In the genomic region with DNA sequence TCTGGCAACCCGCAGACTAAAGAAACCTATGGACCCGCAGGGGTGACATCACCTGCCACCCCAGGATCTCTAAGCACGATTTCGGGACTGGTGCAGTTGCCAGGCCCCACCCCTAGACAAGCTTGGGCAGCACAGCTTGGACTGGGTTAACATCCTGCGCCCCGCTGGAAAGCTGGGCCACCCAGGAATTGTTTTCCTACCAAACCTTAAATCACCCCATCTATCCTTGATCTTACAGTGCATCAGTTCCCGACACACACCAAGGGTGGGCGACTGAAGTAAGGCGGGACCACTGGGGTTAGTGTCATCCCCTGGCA, we compare ENCODE assay signal across 8 mouse cellular contexts. TPM values are rescaled to one million over a fixed set of nuclear protein-coding genes. Genes with fewer than 3 reads are reported as not detected.
DNase-seq lines count a peak whose midpoint lies in the region; ATAC-seq and TF ChIP-seq lines count a peak whose summit lies in the region.

No protein-coding gene starts in this region.

- H3K4me1 ChIP-seq in lung, embryonic 14.5 days (ENCODE audit: insufficient read depth) = no peaks in the 10 kb centered on the region
- H3K4me1 ChIP-seq in forebrain, embryonic 10.5 days = peaks cover 54% of the 10 kb centered on the region
- H3K4me1 ChIP-seq in intestine, embryonic 16.5 days (ENCODE audit: control insufficient read depth, insufficient read depth, low read length) = peaks cover 10% of the 10 kb centered on the region
- peaks cover 13% of the 10 kb centered on the region for H3K4me1 ChIP-seq in neural tube, embryonic 14.5 days (ENCODE audit: control insufficient read depth, insufficient read depth, low read length)

- TF ChIP-seq CTCF in lung, embryonic 14.5 days (IDR thresholded peaks at IDR 0.05; ENCODE audit: low read depth) = no peak

- no peak for DNase-seq in lung, embryonic 14.5 days
- no peak for DNase-seq in lung, postnatal 25 days (ENCODE audit: low spot score)
- DNase-seq in forebrain, embryonic 10.5 days (ENCODE audit: extremely low spot score, low spot score) = no peak
- DNase-seq in adrenal gland, adult 8-10 months = no peak
- no peak for DNase-seq in spleen, postnatal 4 days (ENCODE audit: low spot score in 2 of 2)

- no peaks in the 10 kb centered on the region for H3K36me3 ChIP-seq in lung, embryonic 14.5 days (ENCODE audit: insufficient read depth)
- H3K36me3 ChIP-seq in forebrain, embryonic 10.5 days (replicated peaks) = no peaks in the 10 kb centered on the region
- H3K36me3 ChIP-seq in intestine, embryonic 16.5 days (ENCODE audit: control insufficient read depth, insufficient read depth, low read length) = no peaks in the 10 kb centered on the region
- no peaks in the 10 kb centered on the region for H3K36me3 ChIP-seq in neural tube, embryonic 14.5 days (ENCODE audit: control insufficient read depth, insufficient read depth, low read length)

- 2% methylated on average over 9 of the region's 9 CpGs for WGBS in lung, embryonic 14.5 days
- 4% methylated on average over 9 of the region's 9 CpGs for WGBS in forebrain, embryonic 10.5 days
- WGBS in intestine, embryonic 16.5 days = 5% methylated on average over 9 of the region's 9 CpGs
- WGBS in neural tube, embryonic 14.5 days = 5% methylated on average over 8 of the region's 9 CpGs

- H3K27ac ChIP-seq in lung, embryonic 14.5 days (ENCODE audit: low read depth) = no peak overlapping the region; the same call in 1 of the 2 replicates
- H3K27ac ChIP-seq in forebrain, embryonic 10.5 days = peak overlapping the region; percentile 91
- H3K27ac ChIP-seq in intestine, embryonic 16.5 days (ENCODE audit: low read length) = no peak overlapping the region
- H3K27ac ChIP-seq in neural tube, embryonic 14.5 days (ENCODE audit: low read depth, low read length) = no peak overlapping the region

- H3K9me3 ChIP-seq in lung, embryonic 14.5 days (ENCODE audit: low read depth, low read length) = no peaks in the 10 kb centered on the region
- no peaks in the 10 kb centered on the region for H3K9me3 ChIP-seq in forebrain, embryonic 10.5 days
- H3K9me3 ChIP-seq in intestine, embryonic 16.5 days (ENCODE audit: control insufficient read depth, low read length) = no peaks in the 10 kb centered on the region
- no peaks in the 10 kb centered on the region for H3K9me3 ChIP-seq in neural tube, embryonic 14.5 days (ENCODE audit: control insufficient read depth, low read length)

- peak overlapping the region; percentile 59 for H3K4me3 ChIP-seq in lung, embryonic 14.5 days (ENCODE audit: low read depth, low read length)
- H3K4me3 ChIP-seq in forebrain, embryonic 10.5 days = peak overlapping the region; percentile 89
- H3K4me3 ChIP-seq in intestine, embryonic 16.5 days (ENCODE audit: low read length) = peak overlapping the region; percentile 64
- peak overlapping the region; percentile 56 for H3K4me3 ChIP-seq in neural tube, embryonic 14.5 days (ENCODE audit: low read depth, low read length)

- H3K27me3 ChIP-seq in lung, embryonic 14.5 days (ENCODE audit: insufficient read depth, low read length) = no peaks in the 10 kb centered on the region
- peaks cover 69% of the 10 kb centered on the region for H3K27me3 ChIP-seq in forebrain, embryonic 10.5 days (ENCODE audit: poor library complexity, severe bottlenecking)
- no peaks in the 10 kb centered on the region; the same call in 1 of the 2 replicates for H3K27me3 ChIP-seq in intestine, embryonic 16.5 days (replicated peaks; ENCODE audit: control insufficient read depth, insufficient read depth, low read length)
- no peaks in the 10 kb centered on the region for H3K27me3 ChIP-seq in neural tube, embryonic 14.5 days (ENCODE audit: control insufficient read depth, insufficient read depth, low read length)

- ATAC-seq in lung, embryonic 14.5 days (ENCODE audit: insufficient read depth) = peak; percentile 77
- peak; percentile 55 for ATAC-seq in intestine, embryonic 16.5 days
- ATAC-seq in neural tube, embryonic 14.5 days (ENCODE audit: low read depth) = peak; percentile 52
- no peak for ATAC-seq in granulocyte monocyte progenitor cell, adult 5-6 weeks (replicated peaks; ENCODE audit: poor library complexity, severe bottlenecking)

- peak overlapping the region; percentile 66 for H3K9ac ChIP-seq in lung, embryonic 14.5 days
- peak overlapping the region; percentile 74 for H3K9ac ChIP-seq in intestine, embryonic 16.5 days (ENCODE audit: low read depth, low read length)
- peak overlapping the region; percentile 56 for H3K9ac ChIP-seq in neural tube, embryonic 14.5 days (replicated peaks; ENCODE audit: low read depth, low read length)

- peak overlapping the region; percentile 85 for H3K4me2 ChIP-seq in lung, embryonic 14.5 days
- H3K4me2 ChIP-seq in intestine, embryonic 16.5 days (ENCODE audit: low read depth, low read length) = peak overlapping the region; percentile 98
- peak overlapping the region; percentile 88 for H3K4me2 ChIP-seq in neural tube, embryonic 14.5 days (ENCODE audit: low read depth, low read length)

RNA-seq across cellular contexts. Expression of a gene that starts 50.5 kb away (rescaled TPM):
- 32.9 and 39.2 TPM in 2 replicates for polyA plus RNA-seq in lung, embryonic 14.5 days (2014; fragmentation: Nextera tagmentation; extraction: Ambion mirVana)
- polyA plus RNA-seq in forebrain, embryonic 10.5 days (2016; fragmentation: Nextera tagmentation; extraction: Ambion mirVana) = 25.8 and 27.0 TPM in 2 replicates
- polyA plus RNA-seq in intestine, embryonic 16.5 days (2015; fragmentation: Nextera tagmentation; extraction: Ambion mirVana) = 29.5 and 35.1 TPM in 2 replicates
- polyA plus RNA-seq in neural tube, embryonic 14.5 days (2014; fragmentation: Nextera tagmentation; extraction: Ambion mirVana) = 99.2 and 115 TPM in 2 replicates
- total RNA-seq in granulocyte monocyte progenitor cell, adult 5-6 weeks (2014; fragmentation: Nextera tagmentation) = 39.3 and 53.0 TPM in 2 replicates
- 48.2 and 54.3 TPM in 2 replicates for total RNA-seq in granulocyte monocyte progenitor cell, adult 5-6 weeks (2017)
- total RNA-seq in adrenal gland, adult 8-10 months (2022) = 100 to 1,000 TPM in 2 of 4 experiments, 10 to 100 TPM in 2; 69.2 to 138 (median 95.9) TPM
